Mouse (Mus musculus) spleen, adult 2 months (tissue): ENCODE data around the gene Ifnk.

ENCODE experiments used
- CTCF ChIP-seq: fragments of 200-500 bp; IDR thresholded peaks from 2 replicates; pipeline ENCODE4 v1.5.1; 2011; ENCODE audit warnings: mild to moderate bottlenecking, inconsistent platforms; ENCODE audit not compliant: insufficient read depth, insufficient read length, insufficient replicate concordance; ENCODE audit errors: extremely low read depth
- POLR2A ChIP-seq: fragments of 200-500 bp; IDR thresholded peaks from 2 replicates; pipeline ENCODE4 v1.6.1; 2011; ENCODE audit warnings: low read depth, low read length, inconsistent platforms

DNA sequence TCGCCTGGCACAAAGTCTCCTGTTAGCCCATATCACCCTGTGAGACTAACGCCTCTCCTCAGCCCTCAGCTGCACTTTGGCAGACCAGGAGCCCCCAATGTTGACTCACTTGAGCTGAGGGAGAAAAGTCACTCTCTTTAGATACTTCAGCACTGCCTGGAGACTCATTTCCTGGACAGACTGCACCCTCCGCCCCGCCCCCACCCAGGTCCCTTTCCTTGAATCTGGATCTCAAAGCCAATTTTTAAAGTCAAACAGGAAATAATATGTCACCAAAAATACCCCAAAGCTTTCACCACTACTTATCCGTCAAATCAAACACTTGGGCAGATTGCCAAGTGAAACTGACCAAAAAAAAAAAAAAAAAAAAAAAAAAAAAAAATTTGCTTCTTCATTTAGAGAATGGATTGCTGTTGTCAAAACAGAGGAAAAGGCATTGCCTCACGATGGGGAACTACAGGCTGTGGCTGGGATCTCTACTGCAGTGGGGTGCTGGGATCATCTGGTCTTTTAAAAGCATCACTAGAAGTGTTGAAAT is 21.4 kb upstream of the Ifnk start:
- TF ChIP-seq CTCF (no peak), POLR2A (no peak)
